Mouse (Mus musculus): ENCODE data around the gene Pex5l. TPM values are rescaled to one million over a fixed set of nuclear protein-coding genes. Genes with fewer than 3 reads are reported as not detected.
A peak's percentile ranks its signal among the peaks of the same experiment; 100 is the strongest.

Pex5l gene
- polyA plus RNA-seq, 1 experiment: not detected

DNA sequence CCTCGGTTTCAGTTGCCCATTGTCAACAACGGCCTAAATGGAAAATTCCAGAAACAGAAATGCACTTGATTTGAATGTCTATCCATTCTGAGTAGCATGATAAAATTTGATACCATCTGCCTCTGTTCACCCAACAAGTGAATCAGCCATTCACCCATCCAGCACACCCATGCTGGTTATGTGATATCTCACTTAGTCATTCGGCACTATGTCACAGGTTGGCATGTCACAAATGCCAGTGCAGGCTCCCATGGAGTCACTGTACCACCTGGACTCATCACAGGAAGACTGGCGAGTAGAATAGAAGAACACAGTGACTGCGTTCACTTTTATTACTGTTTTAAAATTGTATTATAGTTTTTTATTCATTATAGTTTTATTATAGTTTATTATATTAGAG is 18.3 kb downstream of the Pex5l start:
- no peaks in the 10 kb centered on the region for H3K9me3 ChIP-seq (replicated peaks; ENCODE audit: control insufficient read depth, insufficient read depth, low read length, poor library complexity, severe bottlenecking)
- H3K27me3 ChIP-seq (ENCODE audit: control insufficient read depth, insufficient read depth, low read length, poor library complexity, severe bottlenecking): no peaks in the 10 kb centered on the region
- H3K27ac ChIP-seq (ENCODE audit: insufficient read depth, low read length): no peak overlapping the region
- H3K36me3 ChIP-seq (ENCODE audit: control insufficient read depth, insufficient read depth, low read length, poor library complexity, severe bottlenecking): no peaks in the 10 kb centered on the region
- no peaks in the 10 kb centered on the region for H3K4me1 ChIP-seq (ENCODE audit: control insufficient read depth, insufficient read depth, low read length)
- no peak overlapping the region for H3K9ac ChIP-seq (ENCODE audit: low read depth, poor library complexity, severe bottlenecking)
- H3K4me3 ChIP-seq (ENCODE audit: low read depth, low read length): no peak overlapping the region
- TF ChIP-seq EP300 (IDR thresholded peaks at IDR 0.05; ENCODE audit: insufficient read depth, low read depth, low read length): no peak
- TF ChIP-seq POLR2A (IDR thresholded peaks at IDR 0.05; ENCODE audit: insufficient read depth, low read length): no peak
- TF ChIP-seq CTCF (IDR thresholded peaks at IDR 0.05; ENCODE audit: low read depth, low read length): no peak

DNA sequence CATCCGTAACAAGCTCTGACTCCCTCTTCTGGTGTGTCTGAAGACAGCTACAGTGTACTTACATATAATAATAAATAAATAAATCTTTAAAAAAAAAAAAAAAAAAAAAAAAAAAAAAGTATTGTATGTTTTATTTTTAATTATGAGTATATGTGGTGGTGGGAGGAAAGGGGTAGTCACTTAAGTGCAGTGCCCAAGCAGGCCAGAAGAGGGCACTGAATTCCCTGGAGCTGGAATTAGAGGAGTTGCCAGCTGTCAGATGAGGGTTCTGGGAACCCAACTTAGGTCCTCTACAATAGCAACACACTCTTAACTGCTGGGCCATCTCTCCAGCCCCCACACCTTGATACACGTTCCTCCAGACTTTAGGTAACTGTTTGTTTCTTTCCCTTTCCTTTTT is 37.3 kb downstream of the Pex5l start:
- H3K4me1 ChIP-seq (ENCODE audit: control insufficient read depth, insufficient read depth, low read length): no peaks in the 10 kb centered on the region
- H3K27ac ChIP-seq (ENCODE audit: insufficient read depth, low read length): no peak overlapping the region
- H3K9me3 ChIP-seq (replicated peaks; ENCODE audit: control insufficient read depth, insufficient read depth, low read length, poor library complexity, severe bottlenecking): no peaks in the 10 kb centered on the region
- no peaks in the 10 kb centered on the region for H3K36me3 ChIP-seq (ENCODE audit: control insufficient read depth, insufficient read depth, low read length, poor library complexity, severe bottlenecking)
- no peaks in the 10 kb centered on the region for H3K27me3 ChIP-seq (ENCODE audit: control insufficient read depth, insufficient read depth, low read length, poor library complexity, severe bottlenecking)
- no peak overlapping the region for H3K4me3 ChIP-seq (ENCODE audit: low read depth, low read length)
- H3K9ac ChIP-seq (ENCODE audit: low read depth, poor library complexity, severe bottlenecking): no peak overlapping the region
- TF ChIP-seq POLR2A (IDR thresholded peaks at IDR 0.05; ENCODE audit: insufficient read depth, low read length) (no peak), CTCF (IDR thresholded peaks at IDR 0.05; ENCODE audit: low read depth, low read length) (peak; percentile 39)

DNA sequence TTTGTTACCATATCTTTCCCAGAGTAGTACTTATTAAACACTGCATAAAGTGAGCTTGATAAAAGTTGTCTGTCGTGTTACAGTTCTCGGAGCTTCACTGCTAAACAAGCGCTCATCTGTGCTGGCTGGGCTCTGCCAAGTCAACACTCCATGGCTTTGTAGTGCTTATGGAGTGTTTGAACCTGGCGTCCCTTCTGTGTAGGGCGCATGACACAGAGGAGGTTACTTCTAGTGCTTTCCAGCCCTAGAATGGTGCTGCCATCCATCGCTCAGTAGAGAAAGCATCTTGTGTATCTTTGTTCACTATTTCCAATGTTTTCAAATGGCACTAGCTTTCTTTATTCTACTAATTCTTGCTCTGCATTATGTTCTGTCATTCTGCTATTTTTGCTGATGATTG is 39.5 kb downstream of the Pex5l start:
- Histone ChIP-seq H3K36me3 (ENCODE audit: control insufficient read depth, insufficient read depth, low read length, poor library complexity, severe bottlenecking) (no peaks in the 10 kb centered on the region), H3K4me1 (ENCODE audit: control insufficient read depth, insufficient read depth, low read length) (no peaks in the 10 kb centered on the region), H3K9ac (ENCODE audit: low read depth, poor library complexity, severe bottlenecking) (no peak overlapping the region), H3K4me3 (ENCODE audit: low read depth, low read length) (no peak overlapping the region), H3K27me3 (ENCODE audit: control insufficient read depth, insufficient read depth, low read length, poor library complexity, severe bottlenecking) (no peaks in the 10 kb centered on the region), H3K9me3 (replicated peaks; ENCODE audit: control insufficient read depth, insufficient read depth, low read length, poor library complexity, severe bottlenecking) (no peaks in the 10 kb centered on the region), H3K27ac (ENCODE audit: insufficient read depth, low read length) (no peak overlapping the region)
- TF ChIP-seq POLR2A (IDR thresholded peaks at IDR 0.05; ENCODE audit: insufficient read depth, low read length) (no peak), CTCF (IDR thresholded peaks at IDR 0.05; ENCODE audit: low read depth, low read length) (no peak), EP300 (IDR thresholded peaks at IDR 0.05; ENCODE audit: insufficient read depth, low read depth, low read length) (no peak)

DNA sequence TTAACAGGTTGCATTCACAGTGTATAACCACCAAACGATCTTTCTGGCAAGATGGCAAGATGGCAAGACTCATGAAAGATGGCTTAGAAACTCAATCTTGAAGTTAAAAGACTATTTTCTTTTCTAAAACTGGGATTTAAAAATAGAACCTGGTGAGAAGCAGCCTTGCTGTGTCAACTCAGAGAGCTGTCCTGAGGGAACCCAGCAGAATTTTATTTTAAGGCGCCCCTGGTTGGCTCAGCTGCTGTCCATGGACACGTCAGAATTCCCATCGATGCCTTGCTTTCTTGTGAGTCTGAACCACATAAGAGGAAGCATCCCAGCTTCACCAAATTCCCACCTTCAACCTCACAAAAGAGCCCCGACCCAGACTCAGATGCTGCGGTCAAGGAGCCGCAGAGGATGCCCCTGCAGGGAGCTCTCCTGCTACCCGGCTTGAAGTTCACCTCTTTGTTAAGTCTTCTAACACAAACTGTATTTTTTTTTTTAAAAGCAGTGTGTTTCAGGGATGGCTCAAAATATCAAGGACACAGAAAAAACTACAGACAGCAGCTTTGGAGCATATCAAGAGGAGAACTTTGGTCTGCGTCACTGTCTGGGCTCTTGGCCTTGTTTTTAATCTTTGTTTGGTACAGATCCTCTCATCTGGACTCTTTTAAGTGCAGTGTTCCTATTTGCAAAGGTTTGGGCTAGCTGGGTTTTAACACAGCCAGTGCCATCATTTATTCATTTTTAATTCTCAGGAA is 44.3 kb downstream of the Pex5l start:
- H3K27me3 ChIP-seq (ENCODE audit: control insufficient read depth, insufficient read depth, low read length, poor library complexity, severe bottlenecking): no peaks in the 10 kb centered on the region

DNA sequence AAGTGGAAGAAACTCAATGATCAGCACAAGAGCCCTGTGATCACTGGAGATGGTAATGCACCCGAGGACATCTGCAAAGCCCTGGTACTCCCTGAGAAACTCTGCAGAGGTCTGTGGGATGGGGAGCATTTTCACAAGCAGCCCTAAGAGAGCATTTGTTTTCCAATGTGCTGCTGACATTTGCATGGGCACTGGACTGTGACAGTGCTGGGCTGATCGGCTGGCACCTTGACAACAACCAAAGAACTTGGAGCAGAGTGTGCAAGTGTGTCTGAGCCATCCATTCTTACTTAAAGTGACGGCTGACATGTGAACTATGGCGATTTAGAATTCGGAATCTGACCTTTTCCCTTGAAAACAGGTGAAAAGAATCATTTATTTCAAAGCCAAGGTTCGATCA is 49.4 kb downstream of the Pex5l start:
- Histone ChIP-seq H3K27ac (ENCODE audit: insufficient read depth, low read length) (no peak overlapping the region), H3K27me3 (ENCODE audit: control insufficient read depth, insufficient read depth, low read length, poor library complexity, severe bottlenecking) (no peaks in the 10 kb centered on the region), H3K4me3 (ENCODE audit: low read depth, low read length) (no peak overlapping the region), H3K4me1 (ENCODE audit: control insufficient read depth, insufficient read depth, low read length) (no peaks in the 10 kb centered on the region), H3K9me3 (replicated peaks; ENCODE audit: control insufficient read depth, insufficient read depth, low read length, poor library complexity, severe bottlenecking) (no peaks in the 10 kb centered on the region; the same call in 1 of the 2 replicates), H3K36me3 (ENCODE audit: control insufficient read depth, insufficient read depth, low read length, poor library complexity, severe bottlenecking) (no peaks in the 10 kb centered on the region), H3K9ac (ENCODE audit: low read depth, poor library complexity, severe bottlenecking) (no peak overlapping the region)
- TF ChIP-seq CTCF (IDR thresholded peaks at IDR 0.05; ENCODE audit: low read depth, low read length): no peak

More for the DNA sequence above, 44.3 kb downstream of the Pex5l start:
- Histone ChIP-seq H3K36me3 (ENCODE audit: control insufficient read depth, insufficient read depth, low read length, poor library complexity, severe bottlenecking) (no peaks in the 10 kb centered on the region), H3K4me1 (ENCODE audit: control insufficient read depth, insufficient read depth, low read length) (no peaks in the 10 kb centered on the region), H3K4me3 (ENCODE audit: low read depth, low read length) (no peak overlapping the region), H3K9me3 (replicated peaks; ENCODE audit: control insufficient read depth, insufficient read depth, low read length, poor library complexity, severe bottlenecking) (no peaks in the 10 kb centered on the region), H3K27ac (ENCODE audit: insufficient read depth, low read length) (no peak overlapping the region), H3K9ac (ENCODE audit: low read depth, poor library complexity, severe bottlenecking) (no peak overlapping the region)
- TF ChIP-seq EP300 (IDR thresholded peaks at IDR 0.05; ENCODE audit: insufficient read depth, low read depth, low read length) (no peak), CTCF (IDR thresholded peaks at IDR 0.05; ENCODE audit: low read depth, low read length) (no peak), POLR2A (IDR thresholded peaks at IDR 0.05; ENCODE audit: insufficient read depth, low read length) (no peak)

DNA sequence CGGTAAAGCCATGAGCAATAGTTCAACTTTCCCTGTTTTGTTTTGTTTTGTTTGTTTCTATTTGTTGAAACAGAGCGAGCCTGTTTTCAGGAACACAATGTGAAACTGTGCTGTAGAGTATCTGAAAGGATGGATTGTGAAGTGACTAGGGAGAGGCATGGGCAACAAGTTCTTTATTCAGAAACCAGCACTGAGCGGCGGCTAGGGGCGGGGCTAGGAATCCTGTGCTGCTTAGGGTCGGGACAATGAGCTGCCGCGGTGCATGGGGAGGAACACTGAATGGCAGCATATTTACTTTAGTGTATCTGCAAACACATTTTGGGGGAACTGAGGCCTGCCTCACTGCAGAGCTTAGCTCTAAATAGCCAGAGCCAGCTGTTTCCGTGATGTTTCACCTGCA is 53.0 kb downstream of the Pex5l start:
- TF ChIP-seq POLR2A (IDR thresholded peaks at IDR 0.05; ENCODE audit: insufficient read depth, low read length) (no peak), EP300 (IDR thresholded peaks at IDR 0.05; ENCODE audit: insufficient read depth, low read depth, low read length) (no peak), CTCF (IDR thresholded peaks at IDR 0.05; ENCODE audit: low read depth, low read length) (no peak)
- no peaks in the 10 kb centered on the region for H3K4me1 ChIP-seq (ENCODE audit: control insufficient read depth, insufficient read depth, low read length)
- H3K27me3 ChIP-seq (ENCODE audit: control insufficient read depth, insufficient read depth, low read length, poor library complexity, severe bottlenecking): no peaks in the 10 kb centered on the region
- H3K9ac ChIP-seq (ENCODE audit: low read depth, poor library complexity, severe bottlenecking): no peak overlapping the region
- no peaks in the 10 kb centered on the region for H3K36me3 ChIP-seq (ENCODE audit: control insufficient read depth, insufficient read depth, low read length, poor library complexity, severe bottlenecking)
- H3K27ac ChIP-seq (ENCODE audit: insufficient read depth, low read length): no peak overlapping the region
- H3K4me3 ChIP-seq (ENCODE audit: low read depth, low read length): no peak overlapping the region
- no peaks in the 10 kb centered on the region; the same call in 1 of the 2 replicates for H3K9me3 ChIP-seq (replicated peaks; ENCODE audit: control insufficient read depth, insufficient read depth, low read length, poor library complexity, severe bottlenecking)
